Mouse (Mus musculus): ENCODE results near the gene Abcb5.
"Not testable (repeated sequence)": the region's sequence is repeated elsewhere in the genome, so short reads cannot be mapped to it uniquely, and the experiment has no call there.

Abcb5 gene

GRCm38 (mm10) chr12:118966321-118966720 lies at the start of gene Abcb5:
Abcb5 (minus strand) TSS chr12:118966421.
- no peak for DNase-seq (ENCODE audit: low read depth, low spot score)

DNA sequence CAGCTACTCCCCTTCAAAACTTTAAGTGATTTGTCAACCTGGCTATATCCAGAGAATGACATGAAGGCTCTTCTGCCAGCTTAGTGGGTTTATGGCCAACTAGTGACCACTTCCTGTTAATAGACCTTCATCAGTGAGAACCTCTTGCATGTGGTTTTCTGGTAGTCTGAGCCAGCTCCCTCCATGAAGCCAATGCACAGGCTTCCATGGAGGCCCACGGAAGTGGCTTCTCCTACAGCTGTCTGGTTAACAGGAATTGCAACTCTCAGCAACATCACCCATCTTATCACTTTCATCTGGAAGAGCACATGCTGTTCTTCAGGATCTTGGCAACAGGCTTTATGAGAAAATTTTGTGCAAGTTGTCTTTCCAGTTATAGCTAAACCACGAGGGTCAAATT lies 33.0 kb upstream of the Abcb5 start:
- DNase-seq (ENCODE audit: low read depth, low spot score) = no peak

DNA sequence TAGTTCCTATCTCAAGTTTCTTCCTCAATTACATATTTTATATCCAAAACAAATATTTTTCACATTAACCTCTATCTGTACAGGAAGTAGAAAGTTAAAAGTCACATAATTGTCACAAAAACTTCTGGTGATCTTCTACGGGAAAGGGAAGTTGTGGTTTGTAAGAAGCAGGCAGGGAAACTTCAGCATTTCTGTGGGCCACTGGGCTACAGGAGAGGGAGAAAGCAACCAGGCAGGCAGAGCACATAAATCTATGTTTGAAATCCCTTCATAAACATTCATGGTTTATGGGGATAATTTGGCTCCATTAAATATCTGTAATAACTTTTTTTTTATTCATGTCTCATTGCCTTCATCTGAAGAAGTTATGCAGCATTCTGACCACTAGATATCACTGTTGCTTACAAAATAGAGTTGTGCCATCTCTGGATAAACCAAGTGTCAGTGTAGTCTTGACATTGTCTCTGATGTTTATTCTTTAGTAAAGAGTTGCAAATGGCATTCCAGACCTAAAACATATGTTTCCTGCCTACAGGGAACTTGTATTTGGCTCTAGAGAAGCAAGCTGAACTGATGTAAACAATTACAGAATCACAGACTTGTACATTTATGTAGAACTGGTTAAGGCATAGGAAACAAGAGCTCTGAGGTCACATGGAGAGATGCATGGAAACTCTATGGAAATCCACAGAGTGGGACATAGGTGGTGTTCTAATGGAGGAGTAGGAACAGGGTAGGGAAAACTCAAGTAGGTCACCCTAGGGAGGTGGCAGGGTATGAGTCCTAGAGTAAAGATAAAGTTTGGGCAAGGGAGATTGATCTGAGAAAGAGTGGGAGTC lies 28.3 kb upstream of the Abcb5 start:
- peak; percentile 6 for DNase-seq (ENCODE audit: low read depth, low spot score)

DNA sequence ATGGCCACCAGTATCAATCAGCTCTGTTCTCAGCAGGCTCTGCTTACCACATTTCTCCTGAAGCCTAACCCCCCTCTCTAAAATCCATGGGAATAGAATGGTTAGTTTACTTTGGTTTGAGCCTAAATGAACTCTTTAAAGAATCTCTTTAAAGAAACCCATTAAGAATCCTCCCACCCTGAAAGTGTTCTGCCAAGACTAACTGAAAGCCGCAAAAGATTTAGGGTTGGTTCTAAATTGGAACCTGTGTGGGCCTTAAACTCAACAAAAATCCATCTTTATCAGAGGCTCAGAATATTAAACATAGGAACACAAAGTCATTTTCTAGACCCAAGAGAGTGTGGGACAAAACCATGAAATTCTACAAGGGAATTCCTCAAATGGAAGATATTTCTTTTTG lies 18.6 kb upstream of the Abcb5 start:
- no peak for DNase-seq (ENCODE audit: low read depth, low spot score)

- DNase-seq (ENCODE audit: low read depth, low spot score) = peak; percentile 81
Measured at GRCm38 (mm10) chr12:118930386-118931318, 35.6 kb downstream of the Abcb5 start.

- DNase-seq (ENCODE audit: low read depth, low spot score) = peak; percentile 64
Measured at GRCm38 (mm10) chr12:118926813-118927281, 39.4 kb downstream of the Abcb5 start.

DNA sequence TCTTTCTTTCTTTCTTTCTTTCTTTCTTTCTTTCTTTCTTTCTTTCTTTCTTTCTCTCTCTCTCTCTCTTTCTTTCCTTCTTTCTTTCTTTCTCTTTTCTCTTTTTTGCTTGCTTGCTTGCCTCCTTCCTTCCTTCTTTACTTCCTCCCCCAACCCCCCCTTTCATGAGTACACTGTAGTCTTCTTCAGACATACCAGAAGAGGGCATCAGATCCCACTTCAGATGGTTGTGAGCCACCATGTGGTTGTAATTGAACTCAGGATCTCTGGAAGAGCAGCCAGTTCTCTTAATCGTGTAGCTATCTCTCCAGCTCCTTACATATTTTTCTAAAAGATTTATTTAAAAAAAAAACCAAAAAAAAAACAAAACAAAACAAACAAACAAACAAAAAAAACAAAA lies 42.3 kb downstream of the Abcb5 start:
- not testable (repeated sequence) for DNase-seq (ENCODE audit: low read depth, low spot score)

DNA sequence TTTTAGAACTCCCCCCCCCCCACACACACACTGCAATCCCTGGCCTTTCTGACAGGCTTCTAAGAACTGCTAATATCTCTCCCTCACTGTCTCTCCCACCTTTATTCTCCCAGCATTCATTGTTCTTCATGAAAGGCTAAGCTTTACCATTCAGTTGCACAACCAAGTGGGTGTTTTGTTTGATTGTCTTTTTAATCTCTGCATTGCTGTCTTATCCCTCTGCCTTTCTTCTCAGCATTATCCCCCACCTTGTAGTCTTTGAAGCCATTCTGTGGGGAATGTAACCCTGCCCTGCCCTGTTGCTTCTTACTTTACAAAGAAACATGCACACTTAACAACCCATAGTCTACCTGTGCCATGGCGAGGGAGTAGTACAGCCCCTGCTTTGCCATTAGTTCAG lies 48.5 kb downstream of the Abcb5 start:
- no peak for DNase-seq (ENCODE audit: low read depth, low spot score)

DNA sequence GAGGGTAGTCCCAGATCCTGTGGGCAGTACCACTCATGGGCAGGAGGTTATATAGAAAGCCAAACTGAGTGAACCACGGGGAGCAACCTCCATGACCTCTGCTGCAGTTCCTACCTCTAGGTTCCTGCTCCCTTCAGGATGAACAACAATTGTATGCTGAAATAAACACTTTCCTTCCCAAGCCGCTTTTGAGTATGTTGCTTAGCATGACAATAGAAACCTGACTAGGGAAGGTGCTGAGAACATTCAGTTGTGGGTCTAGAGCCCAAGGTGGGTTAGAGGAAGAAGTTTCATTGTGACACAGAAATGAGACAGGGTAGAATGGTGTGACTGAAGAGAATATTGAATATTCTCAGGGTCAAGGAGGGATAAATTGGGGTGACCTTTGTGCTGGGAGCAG lies 55.9 kb downstream of the Abcb5 start:
- no peak for DNase-seq (ENCODE audit: low read depth, low spot score)

- DNase-seq (ENCODE audit: low read depth, low spot score) = no peak
Measured at GRCm38 (mm10) chr12:118902249-118902648, 64.0 kb downstream of the Abcb5 start.

GRCm38 (mm10) chr12:118887964-118888363 lies 78.3 kb downstream of the Abcb5 start:
- no peak for DNase-seq (ENCODE audit: low read depth, low spot score)

- no peak for DNase-seq (ENCODE audit: low read depth, low spot score)
Measured at GRCm38 (mm10) chr12:118882790-118883189, 83.4 kb downstream of the Abcb5 start.

DNA sequence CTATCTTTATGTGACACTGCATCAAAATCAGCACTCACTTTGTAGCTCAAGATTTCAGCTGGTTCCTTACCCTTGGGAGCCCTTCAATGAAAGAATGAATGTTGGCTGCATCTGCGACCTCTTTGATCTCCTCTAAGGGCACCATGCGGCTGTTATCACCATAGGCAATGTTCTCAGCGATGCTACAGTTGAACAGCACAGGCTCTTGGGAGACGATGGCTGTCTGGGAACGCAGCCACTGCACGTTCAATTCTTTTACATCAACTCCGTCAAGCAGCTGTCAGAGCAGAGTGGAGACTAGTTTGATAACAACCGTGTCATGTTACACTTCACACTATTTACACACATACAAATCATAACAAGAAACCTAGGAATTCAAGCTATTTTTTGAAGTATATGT lies 93.5 kb downstream of the Abcb5 start:
- no peak for DNase-seq (ENCODE audit: low read depth, low spot score)

DNA sequence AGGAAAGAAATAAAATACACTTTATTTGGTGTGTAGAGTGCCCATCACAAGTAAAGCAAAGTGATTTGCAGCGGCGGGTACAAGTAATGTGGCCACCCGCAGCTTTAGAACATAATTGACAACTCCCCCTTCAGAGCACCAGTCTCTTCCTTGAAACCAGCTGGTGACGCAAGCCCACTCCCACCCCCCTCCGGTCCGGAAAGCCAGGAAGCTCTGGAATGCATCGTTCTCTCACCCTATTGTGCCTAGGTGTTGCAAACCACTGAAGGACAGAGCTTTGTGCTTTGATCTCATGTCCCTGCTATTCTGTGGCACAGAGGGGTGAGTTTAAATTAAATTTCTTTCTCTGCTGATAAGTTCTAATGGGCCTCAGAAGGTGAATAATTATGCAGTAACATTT lies 110.1 kb downstream of the Abcb5 start:
- no peak for DNase-seq (ENCODE audit: low read depth, low spot score)

- DNase-seq (ENCODE audit: low read depth, low spot score) = peak; percentile 90
Measured at GRCm38 (mm10) chr12:118854831-118855453, 111.3 kb downstream of the Abcb5 start.

DNA sequence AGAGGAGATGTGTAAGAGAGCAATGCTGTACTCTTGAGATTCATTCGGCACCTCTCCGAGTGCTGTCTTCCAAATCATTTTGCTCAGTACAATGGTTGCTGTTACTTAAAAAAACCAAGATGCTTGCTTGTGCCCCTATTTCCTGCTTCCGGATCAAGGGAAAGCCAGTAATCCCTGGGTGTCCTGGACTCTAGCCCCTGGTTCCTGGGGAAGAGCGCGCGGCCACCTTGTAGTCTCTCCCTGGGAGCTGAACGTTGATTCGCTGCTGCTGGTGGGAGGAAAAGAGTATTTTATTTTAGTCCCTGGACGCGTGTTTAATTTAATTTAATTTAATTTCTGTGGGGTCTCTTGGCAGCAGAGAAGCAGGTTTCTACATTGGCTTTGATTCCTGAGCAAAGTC lies 111.8 kb downstream of the Abcb5 start:
- no peak for DNase-seq (ENCODE audit: low read depth, low spot score)

DNA sequence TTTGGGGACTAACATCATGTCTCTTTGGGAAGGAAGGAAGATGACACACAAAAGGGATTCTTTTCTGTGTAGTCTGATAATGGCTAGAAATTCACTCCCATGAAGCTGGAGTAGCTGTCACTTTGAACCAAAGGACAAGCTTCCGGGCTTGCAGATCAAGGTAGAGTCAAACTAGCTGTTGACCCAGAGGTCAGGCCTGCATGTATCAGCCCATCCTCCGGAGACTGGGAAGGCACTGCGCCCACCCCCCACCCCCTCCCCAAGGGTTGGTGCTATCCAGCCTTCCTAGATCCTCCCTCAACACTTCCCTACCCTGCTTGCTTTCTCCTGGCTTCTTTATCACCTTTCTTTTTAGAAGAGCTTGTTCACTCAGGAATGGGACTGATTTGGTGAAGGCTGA lies 112.9 kb downstream of the Abcb5 start:
- no peak for DNase-seq (ENCODE audit: low read depth, low spot score)

DNA sequence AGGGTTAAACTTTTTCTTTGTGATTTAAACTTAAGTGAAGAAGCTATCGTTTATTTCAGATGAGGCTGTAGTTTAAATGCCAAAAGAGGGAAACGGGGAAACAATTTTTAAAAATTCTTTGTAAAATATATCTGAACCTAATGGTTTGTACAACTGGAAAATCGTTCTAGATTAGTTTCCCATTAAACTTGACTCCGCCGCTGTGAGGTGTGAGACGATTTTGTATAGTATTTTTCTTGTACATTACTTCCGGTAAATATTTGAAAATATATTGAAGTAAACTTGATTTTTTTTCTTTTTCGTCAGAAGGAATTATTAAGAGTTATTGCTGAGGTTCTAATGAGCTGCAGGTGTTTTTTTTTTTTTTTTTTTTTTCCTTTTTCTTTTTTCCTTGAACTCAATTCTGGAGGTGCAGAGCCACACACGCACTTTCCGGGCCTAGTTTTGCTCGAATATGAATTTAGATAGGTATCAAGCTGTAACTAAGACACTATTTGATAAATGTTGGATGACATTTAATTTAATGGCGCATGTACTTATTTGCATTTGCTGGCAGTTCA lies 115.3 kb downstream of the Abcb5 start:
- DNase-seq (ENCODE audit: low read depth, low spot score) = no peak

DNA sequence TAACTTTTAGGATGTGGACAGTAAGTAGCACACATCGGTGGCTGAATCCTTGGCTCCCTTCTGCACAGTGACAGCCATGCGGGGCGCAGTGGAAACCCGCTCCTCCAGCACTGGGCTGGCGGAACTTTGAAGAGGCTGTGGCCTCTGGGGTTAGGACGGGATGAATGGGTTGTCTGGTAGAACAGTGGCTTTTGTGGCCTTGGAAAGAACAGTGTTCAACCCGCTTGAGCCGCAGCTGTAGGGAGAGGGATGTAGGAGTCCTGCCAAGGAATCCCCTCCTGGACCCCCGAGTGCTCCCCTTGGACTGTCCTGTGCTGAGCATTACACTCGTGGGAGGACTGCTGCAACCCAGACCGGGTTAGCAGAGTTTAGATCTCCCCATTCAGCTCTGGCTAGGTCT lies 116.2 kb downstream of the Abcb5 start:
- no peak for DNase-seq (ENCODE audit: low read depth, low spot score)

DNA sequence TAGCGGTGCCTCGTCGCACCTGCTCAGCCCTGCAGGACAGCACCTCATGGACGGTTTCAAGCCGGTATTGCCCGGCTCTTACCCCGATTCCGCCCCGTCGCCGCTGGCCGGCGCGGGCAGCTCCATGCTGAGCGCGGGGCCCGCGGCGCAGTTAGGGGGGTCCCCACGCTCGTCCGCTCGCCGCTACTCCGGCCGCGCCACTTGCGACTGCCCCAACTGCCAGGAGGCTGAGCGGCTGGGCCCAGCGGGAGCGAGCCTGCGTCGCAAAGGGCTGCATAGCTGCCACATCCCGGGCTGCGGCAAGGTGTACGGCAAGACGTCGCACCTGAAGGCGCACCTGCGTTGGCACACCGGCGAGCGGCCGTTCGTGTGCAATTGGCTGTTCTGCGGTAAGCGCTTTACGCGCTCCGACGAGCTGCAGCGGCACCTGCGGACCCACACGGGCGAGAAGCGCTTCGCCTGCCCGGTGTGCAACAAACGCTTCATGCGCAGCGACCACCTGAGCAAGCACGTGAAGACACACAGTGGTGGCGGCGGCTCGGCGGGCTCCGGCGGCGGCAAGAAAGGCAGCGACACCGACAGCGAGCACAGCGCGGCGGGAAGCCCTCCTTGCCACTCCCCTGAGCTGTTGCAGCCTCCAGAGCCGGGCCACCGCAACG lies 116.9 kb downstream of the Abcb5 start:
- DNase-seq (ENCODE audit: low read depth, low spot score) = no peak

Measured in mesoderm, embryonic 11.5 days (tissue).